Mouse (Mus musculus): ENCODE data around the gene Tyro3. TPM values are rescaled to one million over a fixed set of nuclear protein-coding genes. Genes with fewer than 3 reads are reported as not detected.

Gene Tyro3
- polyA plus RNA-seq (2011; ENCODE audit: insufficient read length, low read depth, missing spikeins), result 17.8 and 19.9 TPM in 2 replicates

DNA sequence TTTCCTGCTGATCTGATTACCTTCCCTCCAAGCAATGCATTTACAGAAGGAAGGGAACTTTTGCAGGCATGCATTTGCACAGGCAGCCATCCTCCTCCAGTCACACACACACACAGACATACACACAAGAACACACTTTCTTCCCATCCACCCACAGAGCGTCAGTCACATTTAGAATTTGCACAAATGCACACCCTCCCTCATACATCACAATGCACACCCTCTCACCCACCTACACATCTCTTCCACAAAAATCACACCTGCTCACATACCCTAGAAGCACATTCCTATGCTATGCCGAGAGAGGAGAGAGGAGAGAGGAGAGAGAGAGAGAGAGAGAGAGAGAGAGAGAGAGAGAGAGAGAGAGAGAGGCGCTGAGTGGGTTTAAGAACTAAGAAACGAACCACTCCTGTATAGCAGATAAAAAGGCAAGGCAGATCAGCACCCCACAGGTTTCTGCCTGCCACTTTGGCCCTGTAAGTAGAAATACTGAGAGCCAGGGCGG lies at the start of gene Tyro3:
Gene Tyro3, plus strand, starts transcription at position 455 of the 505 bp plus-strand sequence.
- TF ChIP-seq CTCF (IDR thresholded peaks at IDR 0.05; ENCODE audit: borderline replicate concordance, insufficient read depth, low read length) (no peak), POLR2A (IDR thresholded peaks at IDR 0.05; ENCODE audit: low read depth, low read length) (no peak)
- H3K4me1 ChIP-seq (ENCODE audit: control insufficient read depth, insufficient read depth, low read length), result no peaks in the 10 kb centered on the region
- no peak within 1 kb of the TSS for H3K27ac ChIP-seq (ENCODE audit: insufficient read depth, low read length)
- no peak within 1 kb of the TSS for H3K4me3 ChIP-seq (ENCODE audit: insufficient read depth, low read length)

- Histone ChIP-seq H3K4me3 (ENCODE audit: insufficient read depth, low read length) (no peak overlapping the region), H3K4me1 (ENCODE audit: control insufficient read depth, insufficient read depth, low read length) (no peaks in the 10 kb centered on the region), H3K27ac (ENCODE audit: insufficient read depth, low read length) (no peak overlapping the region)
- no peak for TF ChIP-seq CTCF (IDR thresholded peaks at IDR 0.05; ENCODE audit: borderline replicate concordance, insufficient read depth, low read length)
- no peak for TF ChIP-seq POLR2A (IDR thresholded peaks at IDR 0.05; ENCODE audit: low read depth, low read length)
These were observed 48.3 kb upstream of the Tyro3 start for GRCm38 (mm10) chr2:119749260-119749659.

DNA sequence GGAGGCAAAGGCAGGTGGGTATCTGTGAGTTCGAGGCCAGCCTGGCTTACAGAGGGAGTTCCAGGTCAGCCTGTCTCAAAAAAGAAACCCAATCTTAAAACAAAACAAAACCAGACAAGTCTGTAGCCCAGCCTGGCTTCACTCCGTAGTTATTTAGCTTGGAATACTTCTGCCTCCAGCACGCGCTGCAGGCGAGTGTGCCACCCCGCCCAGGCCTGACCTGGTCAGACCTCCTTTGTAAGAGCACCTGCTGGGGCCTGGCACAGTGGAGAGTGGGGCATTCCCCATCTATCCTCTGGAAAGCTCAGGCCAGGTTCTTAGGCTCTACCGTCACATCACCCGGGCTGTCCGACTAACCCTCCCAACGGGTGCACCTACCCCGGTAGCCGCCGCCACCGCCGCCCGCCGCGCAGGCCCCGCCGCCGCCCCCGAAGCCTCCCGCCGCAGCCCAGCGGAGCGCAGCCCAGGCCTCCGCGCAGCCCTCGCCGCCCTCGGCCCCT lies 39.9 kb upstream of the Tyro3 start:
- Histone ChIP-seq H3K4me1 (ENCODE audit: control insufficient read depth, insufficient read depth, low read length) (no peaks in the 10 kb centered on the region), H3K4me3 (ENCODE audit: insufficient read depth, low read length) (peak overlapping the region; percentile 34), H3K27ac (ENCODE audit: insufficient read depth, low read length) (no peak overlapping the region)
- TF ChIP-seq CTCF (IDR thresholded peaks at IDR 0.05; ENCODE audit: borderline replicate concordance, insufficient read depth, low read length) (no peak), POLR2A (IDR thresholded peaks at IDR 0.05; ENCODE audit: low read depth, low read length) (no peak)

DNA sequence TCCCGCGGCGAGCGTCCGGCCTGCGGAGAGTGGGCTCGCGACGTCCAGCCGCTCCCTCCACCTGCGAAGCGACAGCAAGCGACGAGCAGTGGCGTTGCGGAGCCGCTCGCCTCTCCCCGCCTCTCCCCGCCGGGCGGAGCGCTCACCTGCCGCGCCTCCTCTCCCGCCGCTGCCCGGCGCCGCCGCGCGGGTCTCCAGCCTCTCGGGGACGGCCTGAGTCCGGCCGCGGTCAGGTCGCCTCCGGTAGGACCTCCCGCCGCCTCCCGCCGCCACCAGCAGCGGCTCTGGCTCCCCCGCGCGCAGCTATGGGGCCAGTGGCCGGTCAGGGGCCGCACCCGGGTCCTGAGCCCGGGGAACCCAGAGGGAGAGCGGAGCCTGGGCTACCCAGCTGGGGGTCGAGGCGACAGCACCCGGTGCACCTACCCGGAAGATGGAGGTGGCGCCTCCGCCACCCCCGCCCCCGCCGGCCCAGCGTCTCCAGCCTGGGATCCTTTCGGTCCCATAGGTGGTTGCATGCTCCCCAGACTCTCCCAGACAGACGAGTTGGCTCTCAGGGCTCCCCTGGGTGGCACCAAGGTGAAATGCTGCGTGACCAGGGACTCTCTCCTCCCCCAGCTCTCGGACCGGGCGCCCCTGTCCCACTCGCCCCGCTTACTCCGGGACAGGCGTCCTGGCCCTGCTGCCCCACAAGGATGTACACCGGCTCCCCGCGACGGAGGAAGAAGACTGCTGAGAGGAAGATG lies 39.3 kb upstream of the Tyro3 start:
- no peaks in the 10 kb centered on the region for H3K4me1 ChIP-seq (ENCODE audit: control insufficient read depth, insufficient read depth, low read length)
- no peak overlapping the region for H3K27ac ChIP-seq (ENCODE audit: insufficient read depth, low read length)
- H3K4me3 ChIP-seq (ENCODE audit: insufficient read depth, low read length), result peak overlapping the region; percentile 34
- TF ChIP-seq POLR2A (IDR thresholded peaks at IDR 0.05; ENCODE audit: low read depth, low read length), result no peak
- no peak for TF ChIP-seq CTCF (IDR thresholded peaks at IDR 0.05; ENCODE audit: borderline replicate concordance, insufficient read depth, low read length)

- peak overlapping the region; percentile 34 for H3K4me3 ChIP-seq (ENCODE audit: insufficient read depth, low read length)
- TF ChIP-seq CTCF (IDR thresholded peaks at IDR 0.05; ENCODE audit: borderline replicate concordance, insufficient read depth, low read length) (no peak), POLR2A (IDR thresholded peaks at IDR 0.05; ENCODE audit: low read depth, low read length) (no peak)
- no peaks in the 10 kb centered on the region for H3K4me1 ChIP-seq (ENCODE audit: control insufficient read depth, insufficient read depth, low read length)
- no peak overlapping the region for H3K27ac ChIP-seq (ENCODE audit: insufficient read depth, low read length)
These were observed 38.4 kb upstream of the Tyro3 start for GRCm38 (mm10) chr2:119758844-119759835.

GRCm38 (mm10) chr2:119760251-119760650 lies 37.3 kb upstream of the Tyro3 start, which contains the start of gene Ltk:
Ltk (minus strand) TSS chr2:119760431.
- TF ChIP-seq CTCF (IDR thresholded peaks at IDR 0.05; ENCODE audit: borderline replicate concordance, insufficient read depth, low read length), result no peak
- no peak for TF ChIP-seq POLR2A (IDR thresholded peaks at IDR 0.05; ENCODE audit: low read depth, low read length)
- H3K27ac ChIP-seq (ENCODE audit: insufficient read depth, low read length), result no peak within 1 kb of the TSS
- H3K4me1 ChIP-seq (ENCODE audit: control insufficient read depth, insufficient read depth, low read length), result no peaks in the 10 kb centered on the region
- H3K4me3 ChIP-seq (ENCODE audit: insufficient read depth, low read length), result no peak within 1 kb of the TSS

DNA sequence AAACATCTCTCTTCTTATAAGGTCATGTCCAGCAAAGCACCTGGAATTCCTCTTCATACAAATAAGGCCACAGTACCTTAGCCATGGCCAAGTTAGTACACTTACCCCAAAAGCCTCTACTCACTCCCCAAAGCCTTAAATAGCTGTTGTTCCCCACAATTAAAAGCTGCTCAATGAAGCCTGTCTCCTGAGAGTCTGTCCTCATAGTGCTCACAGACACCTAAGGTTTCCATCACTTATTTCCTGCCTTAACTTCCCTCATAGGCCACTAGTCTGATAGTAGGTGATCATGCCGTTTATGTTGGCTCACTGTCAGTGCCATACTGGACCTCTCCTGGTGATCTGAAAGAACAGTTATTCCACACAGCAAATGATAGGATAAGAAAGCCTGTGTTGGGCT lies 35.3 kb upstream of the Tyro3 start:
- Histone ChIP-seq H3K4me3 (ENCODE audit: insufficient read depth, low read length) (no peak overlapping the region), H3K27ac (ENCODE audit: insufficient read depth, low read length) (no peak overlapping the region), H3K4me1 (ENCODE audit: control insufficient read depth, insufficient read depth, low read length) (no peaks in the 10 kb centered on the region)
- TF ChIP-seq CTCF (IDR thresholded peaks at IDR 0.05; ENCODE audit: borderline replicate concordance, insufficient read depth, low read length) (no peak), POLR2A (IDR thresholded peaks at IDR 0.05; ENCODE audit: low read depth, low read length) (no peak)

GRCm38 (mm10) chr2:119763924-119764323 lies 33.6 kb upstream of the Tyro3 start:
- Histone ChIP-seq H3K4me1 (ENCODE audit: control insufficient read depth, insufficient read depth, low read length) (no peaks in the 10 kb centered on the region), H3K4me3 (ENCODE audit: insufficient read depth, low read length) (no peak overlapping the region), H3K27ac (ENCODE audit: insufficient read depth, low read length) (no peak overlapping the region)
- TF ChIP-seq CTCF (IDR thresholded peaks at IDR 0.05; ENCODE audit: borderline replicate concordance, insufficient read depth, low read length) (no peak), POLR2A (IDR thresholded peaks at IDR 0.05; ENCODE audit: low read depth, low read length) (no peak)

GRCm38 (mm10) chr2:119767246-119767645 lies 30.3 kb upstream of the Tyro3 start:
- TF ChIP-seq CTCF (IDR thresholded peaks at IDR 0.05; ENCODE audit: borderline replicate concordance, insufficient read depth, low read length), result peak; percentile 10; the same call in 1 of the 2 replicates
- no peak for TF ChIP-seq POLR2A (IDR thresholded peaks at IDR 0.05; ENCODE audit: low read depth, low read length)
- Histone ChIP-seq H3K4me1 (ENCODE audit: control insufficient read depth, insufficient read depth, low read length) (no peaks in the 10 kb centered on the region), H3K27ac (ENCODE audit: insufficient read depth, low read length) (no peak overlapping the region), H3K4me3 (ENCODE audit: insufficient read depth, low read length) (no peak overlapping the region)

Measured in embryonic fibroblast, embryonic 13.5 days (primary cell).